In genomic region chr2:148493281-148493680, GRCm38 (mm10) we compare ENCODE assay signal across 25 mouse cellular contexts.
"Had no signal": no experiment of that assay in that cellular context is flagged by ENCODE, and none has a peak within 500 bp of the region (broad histone marks: within the 10 kb centered on the region; RNA-seq: fewer than 3 reads in every experiment).

No protein-coding gene starts in this region.

- H3K4me3 ChIP-seq: gastrocnemius, adult 2 months; heart, embryonic 10.5 days; heart, embryonic 12.5 days; hindbrain, embryonic 12.5 days; intestine, embryonic 15.5 days; layer of hippocampus, adult 2 months; left cerebral cortex, adult 2 months; limb, embryonic 10.5 days; limb, embryonic 12.5 days; liver, embryonic 13.5 days had no signal

- H3K27me3 ChIP-seq: heart, embryonic 12.5 days; hindbrain, embryonic 12.5 days; intestine, embryonic 15.5 days; limb, embryonic 12.5 days; liver, embryonic 13.5 days had no signal

- H3K36me3 ChIP-seq: heart, embryonic 10.5 days; heart, embryonic 12.5 days; hindbrain, embryonic 12.5 days; intestine, embryonic 15.5 days; limb, embryonic 10.5 days; limb, embryonic 12.5 days; liver, embryonic 13.5 days had no signal

- H3K9ac ChIP-seq: heart, embryonic 12.5 days; hindbrain, embryonic 12.5 days; hindbrain, embryonic 14.5 days; intestine, embryonic 15.5 days; limb, embryonic 12.5 days; liver, embryonic 13.5 days had no signal

- DNase-seq: gastrocnemius, adult 2 months; gastrocnemius, postnatal 10 days; gastrocnemius, postnatal 25 days; heart, adult 18-20 months; heart, postnatal 10 days; kidney, adult 18-20 months; kidney, adult 8-10 months; kidney, postnatal 10 days; kidney, postnatal 25 days; kidney, postnatal 4 days; liver; liver, embryonic 13.5 days had no signal

- H3K4me1 ChIP-seq: hindbrain, embryonic 12.5 days had no signal

- H3K4me2 ChIP-seq: heart, embryonic 12.5 days; hindbrain, embryonic 12.5 days; hindbrain, embryonic 14.5 days; intestine, embryonic 15.5 days; limb, embryonic 12.5 days; liver, embryonic 11.5 days; liver, embryonic 13.5 days had no signal

- ATAC-seq: hindbrain, embryonic 16.5 days; inflammation-experienced regulatory T-cells, adult 6 months; intestine, embryonic 15.5 days; intestine, postnatal 0 days had no signal

- H3K9me3 ChIP-seq: heart, embryonic 10.5 days; heart, embryonic 12.5 days; hindbrain, embryonic 12.5 days; intestine, embryonic 15.5 days; limb, embryonic 10.5 days; limb, embryonic 12.5 days; liver, embryonic 13.5 days had no signal

- H3K27ac ChIP-seq: heart, embryonic 10.5 days; hindbrain, embryonic 12.5 days; hindbrain, embryonic 14.5 days; intestine, embryonic 15.5 days; layer of hippocampus, adult 2 months; left cerebral cortex, adult 2 months; limb, embryonic 10.5 days; limb, embryonic 12.5 days; liver, embryonic 13.5 days had no signal
